Mouse (Mus musculus) heart, postnatal 36 days (tissue): ENCODE results near the gene Rela. TPM values are rescaled to one million over a fixed set of nuclear protein-coding genes. Genes with fewer than 3 reads are reported as not detected.

Experiments
- DNase-seq, 2 experiments: peaks; one replicate each; pipeline ENCODE4 v3.0.0; 2021 to 2022
- intact Hi-C: fragments of 180-260 bp; cut with DNase I; formaldehyde crosslinking; loops from one replicate; pipeline ENCODE4 v1.15.1; 2025
- total RNA-seq, 2 experiments: library from RNA; stranded (reverse); gene quantifications; 2 replicates each; pipeline ENCODE4 v1.2.3; 2021

Gene Rela
- total RNA-seq, 2 experiments from 2014 or later, result 25.6 to 31.2 TPM

DNA sequence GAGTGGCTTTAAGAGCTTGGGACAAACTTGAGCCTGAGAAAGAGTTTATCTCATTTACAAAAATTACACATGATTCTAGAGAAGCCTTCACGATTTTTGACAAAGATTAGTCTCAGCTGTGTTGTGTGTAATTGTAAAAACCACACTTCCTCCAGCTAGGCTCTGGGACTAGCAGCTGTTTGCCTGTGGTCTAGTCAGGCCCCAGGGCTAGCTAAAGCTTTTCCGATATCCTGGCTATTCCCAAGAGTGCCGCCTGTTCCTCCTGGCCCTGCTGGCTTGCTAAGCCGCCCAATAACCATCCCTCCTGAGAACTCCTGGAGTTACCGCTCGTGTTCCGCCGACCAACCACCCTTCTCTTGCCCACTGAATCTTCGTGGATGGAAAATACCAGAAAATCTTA, 5.2 kb upstream of the Rela start:
- no peak for DNase-seq
- intact Hi-C loops, result no loop called here

DNA sequence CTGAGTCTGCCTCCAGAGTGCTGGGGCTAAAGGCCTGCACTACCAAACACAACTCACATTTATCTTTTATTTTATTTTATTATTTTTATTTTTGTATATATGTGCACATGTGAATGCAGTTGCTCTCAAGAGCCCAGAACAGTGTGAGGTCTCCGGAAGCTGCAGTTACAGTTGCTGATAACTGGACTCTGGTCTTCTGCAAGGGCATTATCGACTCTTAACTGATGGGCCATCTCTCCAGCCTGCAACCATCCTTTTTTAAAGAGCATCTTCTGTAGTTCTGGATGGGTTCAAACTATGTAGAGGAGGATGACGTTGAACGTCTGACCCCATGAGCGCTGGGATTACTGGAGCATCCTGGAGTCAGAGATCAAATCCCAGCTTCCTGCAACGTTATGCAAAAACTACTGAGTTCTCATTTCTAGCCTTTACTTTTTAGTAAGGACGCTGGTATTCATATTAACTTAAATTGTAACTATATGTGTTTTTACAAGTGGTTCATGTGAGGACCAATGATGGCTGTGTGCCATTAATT, 1.2 kb upstream of the Rela start:
- DNase-seq, result no peak
- intact Hi-C loops, result loop anchor here (2.0 to 5.0 kb wide), 2 partner anchors 53 to 91 kb away; partner anchors contain the start of genes Ehbp1l1, Fam89b, Map3k11 and Pcnx3

DNA sequence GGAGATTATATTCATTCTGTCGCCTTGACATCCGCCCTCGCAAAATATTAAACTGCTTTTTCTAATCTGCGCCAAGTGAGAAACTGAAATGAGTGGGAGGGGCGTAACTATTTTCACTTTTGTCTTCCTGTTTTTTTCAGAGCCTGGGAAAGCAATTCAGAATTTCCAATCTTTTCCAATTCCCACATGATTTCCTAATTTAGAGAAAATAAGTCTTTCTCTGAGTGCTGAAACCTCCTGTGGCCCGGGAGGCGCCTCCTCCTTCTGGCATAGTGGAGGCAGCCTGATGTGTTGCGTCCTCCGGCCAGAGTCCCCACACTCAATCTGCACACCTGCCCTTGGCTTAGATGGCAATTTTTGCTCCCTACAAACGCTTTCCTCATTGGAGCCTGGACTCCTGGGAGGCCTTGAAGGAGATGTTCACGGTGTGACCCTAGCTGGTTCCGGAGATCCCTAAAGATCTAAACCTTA, 677 bp upstream of the Rela start:
- intact Hi-C loops, result loop anchor here (2.0 to 5.0 kb wide), 2 partner anchors 52 to 91 kb away; partner anchors contain the start of genes Ehbp1l1, Fam89b, Map3k11 and Pcnx3
- peak in 1 of 2 experiments; percentile 57 for DNase-seq

GRCm38 (mm10) chr19:5638416-5639005, 1.2 kb downstream of the Rela start:
- intact Hi-C loops, result loop anchor here (5.0 kb wide), 1 partner anchor 89 kb away; the partner anchor contains the start of genes Ehbp1l1 and Fam89b
- no peak for DNase-seq

GRCm38 (mm10) chr19:5640339-5640738, 3.1 kb downstream of the Rela start:
- DNase-seq, result no peak
- intact Hi-C loops, result loop anchor here (2.0 kb wide), 1 partner anchor 20 kb away; no protein-coding TSS in a partner anchor

DNA sequence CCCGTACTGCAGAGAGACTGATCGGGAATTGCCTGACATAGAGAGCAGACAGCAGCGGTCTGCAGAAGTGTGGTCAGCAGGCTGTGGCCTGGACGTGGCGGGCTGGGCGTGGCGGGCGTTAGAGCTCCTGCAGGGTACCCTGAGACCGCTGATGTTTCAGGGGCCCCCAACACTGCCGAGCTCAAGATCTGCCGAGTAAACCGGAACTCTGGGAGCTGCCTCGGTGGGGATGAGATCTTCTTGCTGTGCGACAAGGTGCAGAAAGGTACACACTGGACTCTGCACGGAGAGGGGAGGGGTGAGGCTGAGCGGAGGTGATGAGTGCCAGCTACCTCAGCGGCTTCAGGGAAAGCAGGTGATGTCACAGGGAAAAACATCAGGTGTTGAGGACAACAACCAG, 3.7 kb downstream of the Rela start:
- DNase-seq, result no peak
- intact Hi-C loops, result loop anchor here (2.0 kb wide), 1 partner anchor 20 kb away; no protein-coding TSS in a partner anchor

DNA sequence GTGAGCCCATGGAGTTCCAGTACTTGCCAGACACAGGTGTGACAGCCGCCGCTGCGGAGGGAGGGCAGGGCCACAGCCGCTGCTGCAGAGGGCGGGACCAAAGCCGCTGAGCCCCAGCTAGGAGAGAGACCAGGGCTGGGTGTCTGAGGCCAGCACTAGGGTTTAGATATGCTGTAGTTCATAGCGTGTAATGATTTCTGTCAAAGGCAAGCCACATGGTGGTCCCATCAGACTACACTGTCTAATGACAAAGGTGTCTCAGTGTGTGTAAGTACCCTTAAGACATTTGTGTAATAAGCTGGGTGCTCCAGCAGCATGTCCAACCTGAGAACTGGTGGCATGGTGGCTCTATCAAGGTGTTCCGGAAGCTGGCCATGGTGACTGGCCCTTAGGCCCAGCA, 4.4 kb downstream of the Rela start:
- DNase-seq, result no peak
- intact Hi-C loops, result loop anchor here (2.0 kb wide), 1 partner anchor 19 kb away; no protein-coding TSS in a partner anchor

- no peak for DNase-seq
- intact Hi-C loops, result no loop called here
These were observed 8.0 kb downstream of the Rela start for GRCm38 (mm10) chr19:5645280-5645679.

DNA sequence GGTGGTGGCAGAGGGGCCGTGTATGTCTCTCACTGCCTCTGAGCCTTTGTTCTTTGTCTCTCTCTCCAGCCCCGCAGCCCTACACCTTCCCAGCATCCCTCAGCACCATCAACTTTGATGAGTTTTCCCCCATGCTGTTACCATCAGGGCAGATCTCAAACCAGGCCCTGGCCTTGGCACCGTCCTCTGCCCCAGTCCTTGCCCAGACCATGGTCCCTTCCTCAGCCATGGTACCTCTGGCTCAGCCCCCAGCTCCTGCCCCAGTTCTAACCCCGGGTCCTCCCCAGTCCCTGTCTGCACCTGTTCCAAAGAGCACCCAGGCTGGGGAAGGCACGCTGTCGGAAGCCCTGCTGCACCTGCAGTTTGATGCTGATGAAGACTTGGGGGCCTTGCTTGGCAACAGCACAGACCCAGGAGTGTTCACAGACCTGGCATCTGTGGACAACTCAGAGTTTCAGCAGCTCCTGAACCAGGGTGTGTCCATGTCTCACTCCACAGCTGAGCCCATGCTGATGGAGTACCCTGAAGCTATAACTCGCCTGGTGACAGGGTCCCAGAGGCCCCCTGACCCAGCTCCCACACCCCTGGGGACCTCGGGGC, 9.5 kb downstream of the Rela start:
- intact Hi-C loops, result no loop called here
- no peak for DNase-seq

GRCm38 (mm10) chr19:5647791-5648190, 10.5 kb downstream of the Rela start:
- intact Hi-C loops, result no loop called here
- DNase-seq, result no peak

DNA sequence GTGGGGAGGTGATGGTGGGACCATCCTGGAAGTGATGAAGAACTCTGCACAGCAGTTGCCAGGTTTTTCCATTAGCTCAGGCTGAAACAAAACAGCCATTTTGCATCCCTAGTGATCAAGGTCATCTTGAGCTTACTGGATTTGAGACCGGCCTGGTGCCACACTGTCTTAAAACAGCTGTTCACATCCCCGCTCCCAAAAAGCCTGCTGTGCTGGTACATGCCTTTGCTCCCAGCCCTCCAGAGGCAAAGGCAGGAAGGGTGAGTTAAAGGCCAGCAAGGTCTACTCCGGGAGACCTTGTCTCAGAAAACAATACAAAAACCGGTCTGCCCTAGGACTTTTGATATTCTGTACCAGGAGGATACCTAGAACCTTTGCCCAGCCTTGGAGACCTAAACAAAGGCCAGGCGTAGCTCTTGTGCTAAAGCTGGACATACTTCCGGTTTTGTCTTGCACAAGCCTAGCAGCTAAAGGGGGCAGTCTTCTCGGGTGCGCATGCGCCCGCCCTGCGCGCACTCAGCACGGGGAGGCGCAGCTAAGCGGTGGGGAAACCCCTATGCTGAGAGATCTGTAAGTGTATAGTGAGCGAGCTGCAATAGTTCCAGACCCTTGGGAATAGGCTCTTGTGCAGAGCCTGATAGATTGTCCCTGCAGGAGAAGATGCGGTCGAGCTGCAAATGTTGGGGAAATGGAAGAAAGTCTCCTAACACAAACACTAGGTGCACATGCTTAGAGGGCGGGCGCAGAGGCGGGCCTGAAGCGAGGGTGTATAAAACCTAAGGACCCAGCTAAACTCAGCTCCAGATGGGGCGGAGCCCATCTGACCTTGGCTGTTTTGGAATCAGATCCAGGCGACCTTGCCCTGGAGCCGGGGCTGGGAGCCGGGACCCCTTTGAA, 11.4 kb downstream of the Rela start:
- DNase-seq, result peak; percentile 81 to 87
- intact Hi-C loops, result no loop called here

GRCm38 (mm10) chr19:5649298-5649741, 12.0 kb downstream of the Rela start:
- intact Hi-C loops, result no loop called here
- peak; percentile 52 to 61 for DNase-seq

GRCm38 (mm10) chr19:5651502-5652274, 14.4 kb downstream of the Rela start:
- no peak for DNase-seq
- intact Hi-C loops, result no loop called here

DNA sequence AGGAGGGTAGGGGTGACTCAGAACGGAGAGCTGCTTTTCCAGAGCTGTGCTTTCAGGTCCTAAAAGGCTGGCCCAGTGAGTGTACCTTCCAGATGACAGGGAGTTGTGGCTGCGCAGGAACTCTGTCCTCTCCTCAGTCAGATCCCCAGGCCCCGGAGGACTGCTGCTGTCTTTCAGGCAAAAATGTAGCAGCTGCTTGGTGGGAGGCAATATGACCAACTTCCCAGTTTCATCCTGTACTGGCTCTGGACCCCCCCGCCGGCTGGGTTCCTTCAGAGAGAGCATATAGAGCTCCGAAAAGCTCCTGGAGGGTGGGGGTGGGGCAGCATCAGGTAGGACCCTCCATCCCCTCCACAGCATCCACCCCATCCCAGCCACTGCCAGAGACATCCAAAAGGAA, 15.3 kb downstream of the Rela start:
- DNase-seq, result peak in 1 of 2 experiments; percentile 1
- intact Hi-C loops, result no loop called here

DNA sequence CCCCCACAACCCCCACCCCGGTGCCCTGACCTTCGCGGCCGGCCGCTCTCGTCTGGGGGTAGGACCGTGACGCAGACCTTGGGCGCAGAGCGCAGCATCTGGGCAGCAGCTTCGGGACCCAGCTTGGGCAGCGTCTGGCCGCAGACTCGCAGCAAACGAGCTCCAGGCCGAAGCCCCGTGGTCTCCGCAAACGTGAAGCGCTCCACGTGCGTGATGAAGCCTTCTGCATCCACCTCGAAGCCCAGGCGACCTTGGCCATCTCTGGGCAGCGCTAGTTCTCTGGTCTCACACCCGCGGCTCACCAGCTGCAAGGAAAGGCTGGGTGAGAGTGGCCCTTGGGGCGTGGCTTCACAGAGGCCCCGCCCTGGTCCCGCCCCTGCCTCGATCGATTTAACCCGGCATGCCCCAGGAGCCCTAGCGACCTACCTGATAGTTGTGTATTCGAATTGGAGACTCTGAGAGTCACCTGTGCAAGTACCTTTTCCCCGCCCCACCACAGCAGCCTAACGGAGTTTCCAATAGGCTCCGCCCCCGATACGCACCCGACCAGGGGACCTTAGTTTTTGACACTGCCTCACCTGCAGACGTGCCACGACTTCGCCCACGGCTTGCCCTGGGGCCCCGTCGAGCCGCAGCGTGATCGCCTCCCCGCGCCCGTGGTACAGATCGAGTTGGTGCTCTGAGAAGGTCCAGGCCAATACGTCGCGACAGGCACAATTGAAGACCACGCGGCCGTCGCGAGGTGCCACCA, 16.9 kb downstream of the Rela start:
- intact Hi-C loops, result no loop called here
- DNase-seq, result peak in 1 of 2 experiments; percentile 1

- no peak for DNase-seq
- intact Hi-C loops, result no loop called here
These were observed 17.5 kb downstream of the Rela start for GRCm38 (mm10) chr19:5654720-5655298.

- peak; percentile 54 to 69 for DNase-seq
- intact Hi-C loops, result loop anchor here (2.0 kb wide), 2 partner anchors 20 to 50 kb away; partner anchors contain the start of gene Kat5
These were observed 23.9 kb downstream of the Rela start for GRCm38 (mm10) chr19:5660942-5661751.

GRCm38 (mm10) chr19:5662310-5662709, 25.0 kb downstream of the Rela start:
- no peak for DNase-seq
- intact Hi-C loops, result no loop called here
